8 mouse cellular contexts compared by ENCODE assay signal in genomic region chr7:78483061-78483460, GRCm38 (mm10).
DNase-seq lines count a peak whose midpoint lies in the region; ATAC-seq lines count a peak whose summit lies in the region.

No protein-coding gene starts in this region.

- H3K27me3 ChIP-seq in kidney, embryonic 15.5 days, result no peaks in the 10 kb centered on the region

- intact Hi-C loops in gastrocnemius, postnatal 36 days (cut with DNase I), result no loop called here

- no peak overlapping the region for H3K27ac ChIP-seq in kidney, embryonic 15.5 days

- H3K36me3 ChIP-seq in kidney, embryonic 15.5 days, result no peaks in the 10 kb centered on the region

- H3K9me3 ChIP-seq in kidney, embryonic 15.5 days (replicated peaks), result no peaks in the 10 kb centered on the region

- ATAC-seq in kidney, embryonic 15.5 days (replicated peaks; ENCODE audit: low FRiP score), result no peak

- peak; percentile 35 for DNase-seq in kidney, adult 11 months
- DNase-seq in brain, adult 2 months (ENCODE audit: low read depth, low spot score), result peak; percentile 86
- peak; percentile 83 for DNase-seq in cerebellum, adult 9-10 months
- peak; percentile 6 for DNase-seq in kidney, postnatal 14 days
- DNase-seq in gastrocnemius, postnatal 36 days, result no peak
- no peak for DNase-seq in thymus, postnatal 36 days
- DNase-seq in embryo, embryonic 11 days, result no peak

- WGBS in kidney, embryonic 15.5 days, result 72% methylated on average over 2 of the region's 2 CpGs

- no peak overlapping the region for H3K9ac ChIP-seq in kidney, embryonic 15.5 days

- H3K4me2 ChIP-seq in kidney, embryonic 15.5 days, result no peak overlapping the region

- no peaks in the 10 kb centered on the region for H3K4me1 ChIP-seq in kidney, embryonic 15.5 days

- H3K4me3 ChIP-seq in kidney, embryonic 15.5 days (replicated peaks), result no peak overlapping the region

Comparison
In these comparisons a context has a peak if more than half of its experiments do, and no peak if none do; other contexts are left out.
1. DNase-seq: peak in kidney, adult 11 months (single experiment), brain, adult 2 months (single experiment), cerebellum, adult 9-10 months (single experiment) and kidney, postnatal 14 days (single experiment); none in gastrocnemius, postnatal 36 days (0 of 2), thymus, postnatal 36 days (0 of 2) and embryo, embryonic 11 days (single experiment).